8 mouse cellular contexts compared by ENCODE assay signal in genomic region chr1:52816232-52816891, GRCm38 (mm10). TPM values are rescaled to one million over a fixed set of nuclear protein-coding genes. Genes with fewer than 3 reads are reported as not detected.
DNase-seq lines count a peak whose midpoint lies in the region; ATAC-seq and TF ChIP-seq lines count a peak whose summit lies in the region.

No protein-coding gene starts in this region.

- peak overlapping the region; percentile 93 for H3K9ac ChIP-seq in heart, adult 2 months (ENCODE audit: low read depth, low read length)
- no peak overlapping the region for H3K9ac ChIP-seq in kidney, embryonic 16.5 days (replicated peaks; ENCODE audit: low read length)
- peak overlapping the region; percentile 88; the same call in 1 of the 2 replicates for H3K9ac ChIP-seq in midbrain, embryonic 13.5 days (replicated peaks)

- H3K27ac ChIP-seq in bone marrow macrophage, adult 2 months (ENCODE audit: insufficient read depth, low read depth, low read length), result no peak overlapping the region
- peak overlapping the region; percentile 85 for H3K27ac ChIP-seq in heart, adult 2 months
- no peak overlapping the region for H3K27ac ChIP-seq in kidney, embryonic 16.5 days (ENCODE audit: low read length)
- no peak overlapping the region for H3K27ac ChIP-seq in midbrain, embryonic 13.5 days

- peaks cover 4% of the 10 kb centered on the region; the same call in 1 of the 2 replicates for H3K36me3 ChIP-seq in heart, adult 2 months (ENCODE audit: control insufficient read depth, insufficient read depth, low read length)
- no peaks in the 10 kb centered on the region for H3K36me3 ChIP-seq in kidney, embryonic 16.5 days (ENCODE audit: insufficient read depth, low read length)
- H3K36me3 ChIP-seq in midbrain, embryonic 13.5 days, result no peaks in the 10 kb centered on the region

- H3K4me1 ChIP-seq in bone marrow macrophage, adult 2 months (ENCODE audit: control insufficient read depth, insufficient read depth, low read length), result peaks cover 7% of the 10 kb centered on the region
- H3K4me1 ChIP-seq in heart, adult 2 months (ENCODE audit: control insufficient read depth, insufficient read depth, low read length), result peaks cover 9% of the 10 kb centered on the region
- peaks cover 11% of the 10 kb centered on the region for H3K4me1 ChIP-seq in kidney, embryonic 16.5 days (ENCODE audit: insufficient read depth, low read length)
- peaks cover 22% of the 10 kb centered on the region for H3K4me1 ChIP-seq in midbrain, embryonic 13.5 days (replicated peaks)

- no peak for TF ChIP-seq EP300 in heart, adult 2 months (IDR thresholded peaks at IDR 0.05; ENCODE audit: insufficient read depth, low read depth, low read length)

- H3K4me2 ChIP-seq in kidney, embryonic 16.5 days (replicated peaks; ENCODE audit: low read depth, low read length), result peak overlapping the region; percentile 88
- peak overlapping the region; percentile 73 for H3K4me2 ChIP-seq in midbrain, embryonic 13.5 days (replicated peaks)

- peaks cover 3% of the 10 kb centered on the region; the same call in 1 of the 2 replicates for H3K79me2 ChIP-seq in heart, adult 2 months (replicated peaks; ENCODE audit: control insufficient read depth, insufficient read depth, low read length)

- 28% methylated on average over 13 of the region's 13 CpGs for WGBS in heart, adult 2 months
- 33% methylated on average over 13 of the region's 13 CpGs for WGBS in kidney, embryonic 16.5 days
- WGBS in midbrain, embryonic 13.5 days, result 66% methylated on average over 13 of the region's 13 CpGs

- peak; percentile 21; the same call in 1 of the 2 replicates for ATAC-seq in kidney, embryonic 16.5 days (ENCODE audit: low FRiP score, low TSS enrichment)
- peak; percentile 44 for ATAC-seq in midbrain, embryonic 13.5 days

- 0 out of 2 replicates have a peak overlapping the region, but pooled peaks have one; percentile 80 for H3K4me3 ChIP-seq in bone marrow macrophage, adult 2 months (ENCODE audit: insufficient read depth, low read length)
- H3K4me3 ChIP-seq in heart, adult 2 months, result peak overlapping the region; percentile 81
- H3K4me3 ChIP-seq in kidney, embryonic 16.5 days (ENCODE audit: low read length), result peak overlapping the region; percentile 70
- H3K4me3 ChIP-seq in midbrain, embryonic 13.5 days (replicated peaks), result peak overlapping the region; percentile 67

- H3K9me3 ChIP-seq in kidney, embryonic 16.5 days (ENCODE audit: low read length), result no peaks in the 10 kb centered on the region
- H3K9me3 ChIP-seq in midbrain, embryonic 13.5 days, result no peaks in the 10 kb centered on the region

- intact Hi-C loops in heart, adult 2 months (cut with DNase I), result loop anchor here (5.0 kb wide), 1 partner anchor 69 kb away; no protein-coding TSS in a partner anchor

- no peaks in the 10 kb centered on the region for H3K27me3 ChIP-seq in heart, adult 2 months (ENCODE audit: control insufficient read depth, insufficient read depth, low read length)
- H3K27me3 ChIP-seq in kidney, embryonic 16.5 days (ENCODE audit: insufficient read depth, low read length), result no peaks in the 10 kb centered on the region
- H3K27me3 ChIP-seq in midbrain, embryonic 13.5 days, result no peaks in the 10 kb centered on the region

- DNase-seq in adrenal gland, postnatal 14 days, result peak; percentile 29
- no peak for DNase-seq in adrenal gland, adult 18-20 months (ENCODE audit: low spot score in 2 of 2)
- DNase-seq in heart, adult 2 months, result peak; percentile 36 to 52
- DNase-seq in urinary bladder, postnatal 4 days (ENCODE audit: low spot score in 2 of 2), result no peak
- no peak for DNase-seq in thymus, postnatal 36 days

- TF ChIP-seq CTCF in bone marrow macrophage, adult 2 months (IDR thresholded peaks at IDR 0.05; ENCODE audit: low read depth, low read length), result no peak
- TF ChIP-seq CTCF in heart, adult 2 months (IDR thresholded peaks at IDR 0.05), result no peak

- no peak for TF ChIP-seq POLR2A in bone marrow macrophage, adult 2 months (IDR thresholded peaks at IDR 0.05; ENCODE audit: borderline replicate concordance, low read depth, low read length)
- TF ChIP-seq POLR2A in heart, adult 2 months (IDR thresholded peaks at IDR 0.05; ENCODE audit: insufficient read depth, low read depth, low read length), result peak; percentile 32; the same call in 1 of the 2 replicates

RNA-seq across cellular contexts. Expression of gene Inpp1, which starts 1.1 kb away (rescaled TPM):
- total RNA-seq in adrenal gland, postnatal 14 days (2021), result 33.2 and 36.4 TPM in 2 replicates
- total RNA-seq in adrenal gland, adult 18-20 months (2021), result 10 to 100 TPM; 23.7 to 24.9 TPM
- 11.6 and 12.0 TPM in 2 replicates for polyA plus RNA-seq in bone marrow macrophage, adult 2 months (2012; ENCODE audit: insufficient read depth, insufficient read length, missing spikeins)
- 10 to 100 TPM; 18.3 to 20.6 TPM for total RNA-seq in heart, adult 2 months (2021)
- 8.9 and 12.6 TPM in 2 replicates for polyA plus RNA-seq in heart, adult 2 months (2012; rRNA removed)
- 15.9 and 22.3 TPM in 2 replicates for polyA plus RNA-seq in kidney, embryonic 16.5 days (2015; fragmentation: Nextera tagmentation; extraction: Ambion mirVana)
- 23.2 and 23.3 TPM in 2 replicates for polyA plus RNA-seq in midbrain, embryonic 13.5 days (2015; fragmentation: Nextera tagmentation; extraction: Ambion mirVana)

RNA-seq across cellular contexts. Expression of gene Hibch, which starts 28.4 kb away (rescaled TPM):
- total RNA-seq in adrenal gland, postnatal 14 days (2021), result 109 and 120 TPM in 2 replicates
- total RNA-seq in adrenal gland, adult 18-20 months (2021), result 10 to 100 TPM; 63.0 to 97.6 TPM
- polyA plus RNA-seq in bone marrow macrophage, adult 2 months (2012; ENCODE audit: insufficient read depth, insufficient read length, missing spikeins), result 14.3 and 16.0 TPM in 2 replicates
- 10 to 100 TPM; 70.5 to 86.8 TPM for total RNA-seq in heart, adult 2 months (2021)
- 52.8 and 76.2 TPM in 2 replicates for polyA plus RNA-seq in heart, adult 2 months (2012; rRNA removed)
- polyA plus RNA-seq in kidney, embryonic 16.5 days (2015; fragmentation: Nextera tagmentation; extraction: Ambion mirVana), result 24.4 and 27.5 TPM in 2 replicates
- 33.8 and 37.6 TPM in 2 replicates for polyA plus RNA-seq in midbrain, embryonic 13.5 days (2015; fragmentation: Nextera tagmentation; extraction: Ambion mirVana)

Comparison
In these comparisons a context has a peak if more than half of its experiments do, and no peak if none do; other contexts are left out.
1. DNase-seq: peak in adrenal gland, postnatal 14 days (single experiment) and heart, adult 2 months (2 of 2); none in adrenal gland, adult 18-20 months (0 of 2), urinary bladder, postnatal 4 days (0 of 2) and thymus, postnatal 36 days (0 of 2).
2. Peak in every context shown above with its lines, with median percentiles within 50 percentile points of each other: H3K4me3 ChIP-seq.